Mouse (Mus musculus) kidney, embryonic 15.5 days (tissue): Measurements from ENCODE around the gene Slc39a11. TPM values are rescaled to one million over a fixed set of nuclear protein-coding genes. Genes with fewer than 3 reads are reported as not detected.

Experiments used
- ATAC-seq: fragments of 200-750 bp; cut with Nextera tagmentation; replicated peaks from 2 replicates; pipeline ENCODE4 v1.8.0; 2017; ENCODE audit warnings: moderate TSS enrichment; ENCODE audit not compliant: low FRiP score
- H3K27ac ChIP-seq: fragments of 300-500 bp; sonication (generic); 2 replicates; pipeline ENCODE4 v1.5.1; 2015; ENCODE audit warnings: mild to moderate bottlenecking, inconsistent platforms
- H3K27me3 ChIP-seq: fragments of 300-500 bp; sonication (generic); 2 replicates; pipeline ENCODE4 v1.6.1; 2015; ENCODE audit warnings: inconsistent platforms
- H3K36me3 ChIP-seq: fragments of 300-500 bp; sonication (generic); 2 replicates; pipeline ENCODE4 v1.6.1; 2015; ENCODE audit warnings: inconsistent platforms
- H3K4me1 ChIP-seq: fragments of 300-500 bp; sonication (generic); 2 replicates; pipeline ENCODE4 v1.6.1; 2015; ENCODE audit warnings: inconsistent platforms
- H3K4me2 ChIP-seq: fragments of 300-500 bp; sonication (generic); 2 replicates; pipeline ENCODE4 v1.6.1; 2015; ENCODE audit warnings: moderate library complexity, mild to moderate bottlenecking, inconsistent platforms
- H3K4me3 ChIP-seq: fragments of 300-500 bp; sonication (generic); replicated peaks from 2 replicates; pipeline ENCODE4 v1.5.1; 2015; ENCODE audit warnings: mild to moderate bottlenecking, inconsistent platforms
- H3K9ac ChIP-seq: fragments of 300-500 bp; sonication (generic); 2 replicates; pipeline ENCODE4 v1.6.1; 2015; ENCODE audit warnings: mild to moderate bottlenecking, inconsistent platforms
- H3K9me3 ChIP-seq: fragments of 300-500 bp; sonication (generic); replicated peaks from 2 replicates; pipeline ENCODE4 v1.6.1; 2016; ENCODE audit warnings: inconsistent platforms
- WGBS: fragments of 180-500 bp; shearing (Covaris S2); methylation state at CpG from one replicate; pipeline ENCODE4 v1.1.7; 2015; ENCODE audit warnings: mixed read lengths; 5-methylcytosine and 5-hydroxymethylcytosine counted together
- polyA plus RNA-seq: library from polyadenylated mRNA; unstranded; fragments of >200 nt; fragmentation: Nextera tagmentation; extraction: Ambion mirVana; gene quantifications from 2 replicates; pipeline ENCODE4 v1.2.1, GENCODE M21; 2015

Gene Slc39a11
- polyA plus RNA-seq, 1 experiment from 2014 or later, result 22.2 TPM

- no peaks in the 10 kb centered on the region for H3K36me3 ChIP-seq
- H3K27ac ChIP-seq, result no peak overlapping the region
- WGBS, result 69% methylated on average over 20 of the region's 20 CpGs
- H3K4me1 ChIP-seq, result 0 out of 2 replicates have a peak, but pooled peaks cover 4% of the 10 kb centered on the region
- H3K9me3 ChIP-seq, result no peaks in the 10 kb centered on the region
- ATAC-seq, result no peak
- no peak overlapping the region for H3K4me2 ChIP-seq
- H3K27me3 ChIP-seq, result no peaks in the 10 kb centered on the region
- no peak overlapping the region for H3K4me3 ChIP-seq
- no peak overlapping the region for H3K9ac ChIP-seq
Observed at GRCm38 (mm10) chr11:113490530-113491520, 159.1 kb downstream of the Slc39a11 start.

DNA sequence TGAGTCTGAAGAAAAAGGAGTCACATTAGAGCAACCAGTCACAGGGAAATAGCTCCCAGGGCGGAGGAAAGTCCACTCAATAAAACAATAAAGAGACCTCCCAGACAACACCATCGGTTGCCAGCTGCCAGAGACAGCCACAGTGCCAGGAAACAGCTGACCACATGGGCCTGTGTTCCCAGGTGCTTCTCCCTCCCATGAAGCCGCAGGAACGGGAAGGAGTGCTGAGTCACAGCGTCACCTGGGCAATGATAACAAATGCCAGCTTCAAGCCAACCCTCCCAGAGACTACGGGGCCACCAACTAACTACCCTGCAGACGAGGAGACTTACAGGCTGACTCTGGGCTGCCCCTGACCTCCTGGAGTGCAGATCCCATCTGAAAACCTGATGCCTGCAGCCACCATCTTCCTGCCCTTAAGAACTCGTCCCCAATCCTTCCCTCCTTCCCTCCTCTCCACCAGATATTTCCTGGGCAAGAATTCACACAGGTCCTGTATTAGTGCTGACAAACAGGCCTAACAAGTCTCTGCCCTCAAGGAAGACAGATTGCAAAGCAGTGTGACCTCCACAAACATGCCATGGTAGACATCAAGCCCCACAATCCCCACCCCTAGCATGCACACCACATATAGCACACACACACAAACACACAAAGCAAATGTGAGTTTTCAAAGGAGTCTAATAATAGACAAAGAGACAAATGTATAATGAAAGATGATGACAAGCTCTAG, 162.1 kb downstream of the Slc39a11 start:
- Histone ChIP-seq H3K9me3 (no peaks in the 10 kb centered on the region), H3K27me3 (no peaks in the 10 kb centered on the region), H3K4me2 (no peak overlapping the region), H3K4me1 (0 out of 2 replicates have a peak, but pooled peaks cover 4% of the 10 kb centered on the region), H3K27ac (no peak overlapping the region), H3K4me3 (no peak overlapping the region), H3K9ac (no peak overlapping the region), H3K36me3 (no peaks in the 10 kb centered on the region)
- 25% methylated on average over 8 of the region's 8 CpGs for WGBS
- no peak for ATAC-seq

- Histone ChIP-seq H3K36me3 (no peaks in the 10 kb centered on the region), H3K4me1 (no peaks in the 10 kb centered on the region), H3K9me3 (no peaks in the 10 kb centered on the region), H3K27ac (no peak overlapping the region), H3K4me3 (no peak overlapping the region), H3K27me3 (no peaks in the 10 kb centered on the region), H3K9ac (no peak overlapping the region), H3K4me2 (no peak overlapping the region)
- no peak for ATAC-seq
- WGBS, result 88% methylated on average over 10 of the region's 10 CpGs
Observed at GRCm38 (mm10) chr11:113484037-113484436, 165.8 kb downstream of the Slc39a11 start.

GRCm38 (mm10) chr11:113477550-113477949, 172.3 kb downstream of the Slc39a11 start:
- WGBS, result 80% methylated on average over 9 of the region's 9 CpGs
- no peak for ATAC-seq

GRCm38 (mm10) chr11:113476720-113477119, 173.2 kb downstream of the Slc39a11 start:
- Histone ChIP-seq H3K9me3 (no peaks in the 10 kb centered on the region), H3K4me3 (no peak overlapping the region), H3K9ac (no peak overlapping the region), H3K4me1 (peaks cover 20% of the 10 kb centered on the region; the same call in 1 of the 2 replicates), H3K36me3 (no peaks in the 10 kb centered on the region), H3K27me3 (no peaks in the 10 kb centered on the region), H3K4me2 (no peak overlapping the region), H3K27ac (no peak overlapping the region)
- 52% methylated on average over 9 of the region's 9 CpGs for WGBS
- no peak for ATAC-seq

More at GRCm38 (mm10) chr11:113477550-113477949, 172.3 kb downstream of the Slc39a11 start:
- no peaks in the 10 kb centered on the region for H3K9me3 ChIP-seq
- no peak overlapping the region for H3K4me3 ChIP-seq
- H3K27ac ChIP-seq, result no peak overlapping the region
- no peak overlapping the region for H3K9ac ChIP-seq
- H3K27me3 ChIP-seq, result no peaks in the 10 kb centered on the region
- no peaks in the 10 kb centered on the region for H3K36me3 ChIP-seq
- H3K4me1 ChIP-seq, result peaks cover 20% of the 10 kb centered on the region; the same call in 1 of the 2 replicates
- no peak overlapping the region for H3K4me2 ChIP-seq

GRCm38 (mm10) chr11:113475491-113475890, 174.4 kb downstream of the Slc39a11 start:
- H3K4me1 ChIP-seq, result peaks cover 20% of the 10 kb centered on the region; the same call in 1 of the 2 replicates
- H3K4me2 ChIP-seq, result no peak overlapping the region
- ATAC-seq, result no peak
- no peak overlapping the region for H3K27ac ChIP-seq
- H3K36me3 ChIP-seq, result no peaks in the 10 kb centered on the region
- H3K4me3 ChIP-seq, result no peak overlapping the region
- no peak overlapping the region for H3K9ac ChIP-seq
- no peaks in the 10 kb centered on the region for H3K27me3 ChIP-seq
- 64% methylated on average over 5 of the region's 5 CpGs for WGBS
- H3K9me3 ChIP-seq, result no peaks in the 10 kb centered on the region

DNA sequence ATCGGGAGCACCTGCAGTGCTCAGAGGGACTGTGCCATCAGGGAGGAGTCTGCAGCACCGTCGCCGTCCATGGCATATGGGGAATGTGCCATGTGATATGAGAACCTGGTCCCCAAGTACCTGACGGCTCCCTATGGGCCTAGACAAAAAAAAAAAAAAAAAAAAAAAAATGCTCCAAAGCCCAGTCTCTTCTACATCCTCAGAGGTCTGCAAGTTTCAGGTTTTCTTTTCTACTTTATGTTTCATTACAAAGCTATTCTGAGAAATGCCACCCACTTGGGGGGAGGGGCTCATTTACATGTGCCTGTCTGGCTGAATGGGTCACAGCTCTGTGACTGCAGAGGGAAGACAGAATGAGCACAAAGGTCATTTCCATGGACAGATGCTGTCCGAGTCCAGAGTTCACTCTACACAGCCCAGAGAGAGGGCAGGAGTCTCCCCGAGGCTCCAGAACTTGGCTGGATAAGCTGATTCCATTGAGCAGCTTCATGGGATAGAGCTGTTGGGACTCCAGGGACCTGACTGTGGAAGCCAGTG, 175.8 kb downstream of the Slc39a11 start:
- Histone ChIP-seq H3K9me3 (no peaks in the 10 kb centered on the region), H3K27me3 (no peaks in the 10 kb centered on the region), H3K9ac (no peak overlapping the region), H3K27ac (no peak overlapping the region), H3K4me2 (no peak overlapping the region), H3K36me3 (no peaks in the 10 kb centered on the region), H3K4me3 (no peak overlapping the region), H3K4me1 (peaks cover 24% of the 10 kb centered on the region; the same call in 1 of the 2 replicates)
- ATAC-seq, result peak; percentile 62; the same call in 1 of the 2 replicates
- 65% methylated on average over 7 of the region's 7 CpGs for WGBS

GRCm38 (mm10) chr11:113471936-113472335, 177.9 kb downstream of the Slc39a11 start:
- Histone ChIP-seq H3K36me3 (no peaks in the 10 kb centered on the region), H3K4me1 (peaks cover 24% of the 10 kb centered on the region; the same call in 1 of the 2 replicates), H3K4me3 (no peak overlapping the region), H3K27me3 (no peaks in the 10 kb centered on the region), H3K27ac (no peak overlapping the region), H3K9me3 (no peaks in the 10 kb centered on the region), H3K9ac (no peak overlapping the region), H3K4me2 (no peak overlapping the region)
- 91% methylated on average over 9 of the region's 9 CpGs for WGBS
- no peak for ATAC-seq

- 66% methylated on average over 17 of the region's 17 CpGs for WGBS
- H3K4me3 ChIP-seq, result no peak overlapping the region
- no peak overlapping the region for H3K27ac ChIP-seq
- ATAC-seq, result no peak
- H3K9ac ChIP-seq, result no peak overlapping the region
- H3K36me3 ChIP-seq, result no peaks in the 10 kb centered on the region
- H3K9me3 ChIP-seq, result no peaks in the 10 kb centered on the region
- peaks cover 18% of the 10 kb centered on the region; the same call in 1 of the 2 replicates for H3K4me1 ChIP-seq
- no peaks in the 10 kb centered on the region for H3K27me3 ChIP-seq
- H3K4me2 ChIP-seq, result no peak overlapping the region
Observed at GRCm38 (mm10) chr11:113469919-113470785, 179.7 kb downstream of the Slc39a11 start.

GRCm38 (mm10) chr11:113468016-113468415, 181.9 kb downstream of the Slc39a11 start:
- 72% methylated on average over 10 of the region's 10 CpGs for WGBS
- H3K9ac ChIP-seq, result no peak overlapping the region
- no peak overlapping the region for H3K4me3 ChIP-seq
- no peaks in the 10 kb centered on the region for H3K36me3 ChIP-seq
- no peak overlapping the region for H3K27ac ChIP-seq
- no peak for ATAC-seq
- no peaks in the 10 kb centered on the region for H3K27me3 ChIP-seq
- no peak overlapping the region for H3K4me2 ChIP-seq
- no peaks in the 10 kb centered on the region for H3K9me3 ChIP-seq
- peaks cover 8% of the 10 kb centered on the region; the same call in 1 of the 2 replicates for H3K4me1 ChIP-seq

GRCm38 (mm10) chr11:113467313-113467811, 182.5 kb downstream of the Slc39a11 start:
- no peaks in the 10 kb centered on the region for H3K9me3 ChIP-seq
- H3K36me3 ChIP-seq, result no peaks in the 10 kb centered on the region
- WGBS, result 76% methylated on average over 12 of the region's 12 CpGs
- H3K4me3 ChIP-seq, result no peak overlapping the region
- H3K9ac ChIP-seq, result no peak overlapping the region
- no peaks in the 10 kb centered on the region for H3K27me3 ChIP-seq
- no peak overlapping the region for H3K4me2 ChIP-seq
- peaks cover 10% of the 10 kb centered on the region; the same call in 1 of the 2 replicates for H3K4me1 ChIP-seq
- ATAC-seq, result no peak
- no peak overlapping the region for H3K27ac ChIP-seq
